Mouse (Mus musculus): ENCODE measurements at regions not wholly inside any gene's neighbourhood (a gene's known extent, or its start where the extent isn't known, plus 50 kb on each side); places are given as distances from the start of the nearest gene placed in this dataset.

- peak; percentile 3 to 14 for DNase-seq (ENCODE audit: low spot score in 2 of 2)
Observed at GRCm38 (mm10) chr7:54458386-54458785, 376.9 kb upstream of the Luzp2 start.

GRCm38 (mm10) chr7:54491254-54491653 is 344.0 kb upstream of the Luzp2 start:
- DNase-seq (ENCODE audit: low spot score in 2 of 2), result no peak

- DNase-seq (ENCODE audit: low spot score in 2 of 2), result no peak
Observed at GRCm38 (mm10) chr7:54505235-54505634, 330.1 kb upstream of the Luzp2 start.

GRCm38 (mm10) chr7:54507006-54507405 is 328.3 kb upstream of the Luzp2 start:
- no peak for DNase-seq (ENCODE audit: low spot score in 2 of 2)

- DNase-seq (ENCODE audit: low spot score in 2 of 2), result no peak
Observed at GRCm38 (mm10) chr7:54535693-54536092, 299.6 kb upstream of the Luzp2 start.

GRCm38 (mm10) chr7:54557436-54557835 is 277.9 kb upstream of the Luzp2 start:
- no peak for DNase-seq (ENCODE audit: low spot score in 2 of 2)

- no peak for DNase-seq (ENCODE audit: low spot score in 2 of 2)
Observed at GRCm38 (mm10) chr7:54565569-54566179, 269.6 kb upstream of the Luzp2 start.

- no peak for DNase-seq (ENCODE audit: low spot score in 2 of 2)
Observed at GRCm38 (mm10) chr7:54599776-54600175, 235.5 kb upstream of the Luzp2 start.

GRCm38 (mm10) chr7:54622436-54622835 is 212.9 kb upstream of the Luzp2 start:
- DNase-seq (ENCODE audit: low spot score in 2 of 2), result no peak

- DNase-seq (ENCODE audit: low spot score in 2 of 2), result no peak
Observed at GRCm38 (mm10) chr7:54633930-54634329, 201.4 kb upstream of the Luzp2 start.

- no peak for DNase-seq (ENCODE audit: low spot score in 2 of 2)
Observed at GRCm38 (mm10) chr7:54634348-54635035, 200.8 kb upstream of the Luzp2 start.

- no peak for DNase-seq (ENCODE audit: low spot score in 2 of 2)
Observed at GRCm38 (mm10) chr7:54645314-54645713, 190.0 kb upstream of the Luzp2 start.

GRCm38 (mm10) chr7:54649025-54649424 is 186.3 kb upstream of the Luzp2 start:
- DNase-seq (ENCODE audit: low spot score in 2 of 2), result no peak
